Mouse (Mus musculus): ENCODE measurements around the gene Kpnb1.

Gene Kpnb1

DNA sequence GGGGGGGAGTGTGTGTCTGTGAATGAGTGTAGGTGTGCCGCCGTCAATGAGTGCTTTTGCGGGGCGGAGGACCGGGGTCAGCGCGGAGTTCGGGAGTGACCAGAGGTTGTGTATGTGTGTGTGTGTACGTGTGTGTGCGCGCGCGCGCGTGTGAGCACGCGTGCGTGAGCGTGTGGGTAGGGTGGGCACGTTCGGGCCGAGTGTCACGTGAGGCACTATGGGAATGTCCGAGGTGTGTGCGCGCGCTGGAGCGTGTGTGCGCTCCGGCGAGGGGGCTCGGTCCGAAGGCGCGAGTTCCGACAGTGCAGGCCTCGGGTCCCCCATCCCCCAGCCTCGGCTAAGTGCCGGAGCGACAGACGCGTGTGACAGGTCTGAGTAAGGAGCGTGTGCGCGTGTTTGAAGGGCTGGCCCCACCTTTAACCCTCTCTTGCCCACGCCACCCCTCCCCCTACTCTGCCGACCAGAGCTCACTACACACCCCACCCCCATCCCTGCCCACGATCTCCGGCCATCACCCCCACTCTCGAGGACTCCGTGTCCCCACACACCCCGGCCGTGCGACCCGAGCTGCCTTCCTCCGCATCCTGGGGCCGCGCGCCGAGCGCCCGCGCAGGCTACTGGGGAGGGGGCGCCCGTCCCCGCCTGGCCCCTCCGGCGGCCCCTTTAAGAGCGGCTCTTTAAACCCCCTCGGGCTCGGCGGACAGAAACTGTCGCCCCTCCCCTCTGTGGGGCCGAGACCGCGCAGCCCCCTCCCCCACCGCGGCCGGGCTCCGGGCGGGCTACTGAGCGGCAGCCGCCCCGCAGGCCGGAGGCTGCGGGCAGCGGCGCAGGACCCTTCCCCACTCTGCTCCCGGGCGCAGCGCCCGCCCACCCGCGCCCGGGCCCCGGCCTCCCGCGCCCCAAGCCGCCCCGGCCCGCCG, 37.0 kb downstream of the Kpnb1 start:
- TF ChIP-seq CTCF (conservative IDR thresholded peaks at IDR 0.05; ENCODE audit: low read length): no peak
- TF ChIP-seq NANOG (IDR thresholded peaks at IDR 0.05; ENCODE audit: borderline replicate concordance, low read length): no peak
- TF ChIP-seq POU5F1 (IDR thresholded peaks at IDR 0.05; ENCODE audit: borderline replicate concordance, low read length): no peak
- Histone ChIP-seq H3K4me3 (replicated peaks; ENCODE audit: low read length) (peak overlapping the region; percentile 89), H3K27me3 (ENCODE audit: insufficient read depth, low read length) (peaks cover 50% of the 10 kb centered on the region), H3K36me3 (ENCODE audit: insufficient read depth, low read length) (peaks cover 26% of the 10 kb centered on the region), H3K9me3 (ENCODE audit: low read length) (no peaks in the 10 kb centered on the region), H3K4me1 (replicated peaks; ENCODE audit: low read depth, low read length) (peaks cover 50% of the 10 kb centered on the region)

GRCm38 (mm10) chr11:97149995-97150410, 37.7 kb downstream of the Kpnb1 start:
- Histone ChIP-seq H3K9me3 (ENCODE audit: low read length) (no peaks in the 10 kb centered on the region), H3K36me3 (ENCODE audit: insufficient read depth, low read length) (peaks cover 24% of the 10 kb centered on the region), H3K27me3 (ENCODE audit: insufficient read depth, low read length) (peaks cover 50% of the 10 kb centered on the region), H3K4me3 (replicated peaks; ENCODE audit: low read length) (peak overlapping the region; percentile 89), H3K4me1 (replicated peaks; ENCODE audit: low read depth, low read length) (peaks cover 56% of the 10 kb centered on the region)
- TF ChIP-seq CTCF (conservative IDR thresholded peaks at IDR 0.05; ENCODE audit: low read length) (no peak), POU5F1 (IDR thresholded peaks at IDR 0.05; ENCODE audit: borderline replicate concordance, low read length) (no peak), NANOG (IDR thresholded peaks at IDR 0.05; ENCODE audit: borderline replicate concordance, low read length) (no peak)

GRCm38 (mm10) chr11:97149026-97149425, 38.7 kb downstream of the Kpnb1 start:
- H3K4me1 ChIP-seq (replicated peaks; ENCODE audit: low read depth, low read length): peaks cover 63% of the 10 kb centered on the region
- peaks cover 14% of the 10 kb centered on the region for H3K36me3 ChIP-seq (ENCODE audit: insufficient read depth, low read length)
- TF ChIP-seq NANOG (IDR thresholded peaks at IDR 0.05; ENCODE audit: borderline replicate concordance, low read length) (no peak), POU5F1 (IDR thresholded peaks at IDR 0.05; ENCODE audit: borderline replicate concordance, low read length) (no peak), CTCF (conservative IDR thresholded peaks at IDR 0.05; ENCODE audit: low read length) (no peak)
- peaks cover 56% of the 10 kb centered on the region for H3K27me3 ChIP-seq (ENCODE audit: insufficient read depth, low read length)
- H3K4me3 ChIP-seq (replicated peaks; ENCODE audit: low read length): peak overlapping the region; percentile 89
- H3K9me3 ChIP-seq (ENCODE audit: low read length): no peaks in the 10 kb centered on the region

DNA sequence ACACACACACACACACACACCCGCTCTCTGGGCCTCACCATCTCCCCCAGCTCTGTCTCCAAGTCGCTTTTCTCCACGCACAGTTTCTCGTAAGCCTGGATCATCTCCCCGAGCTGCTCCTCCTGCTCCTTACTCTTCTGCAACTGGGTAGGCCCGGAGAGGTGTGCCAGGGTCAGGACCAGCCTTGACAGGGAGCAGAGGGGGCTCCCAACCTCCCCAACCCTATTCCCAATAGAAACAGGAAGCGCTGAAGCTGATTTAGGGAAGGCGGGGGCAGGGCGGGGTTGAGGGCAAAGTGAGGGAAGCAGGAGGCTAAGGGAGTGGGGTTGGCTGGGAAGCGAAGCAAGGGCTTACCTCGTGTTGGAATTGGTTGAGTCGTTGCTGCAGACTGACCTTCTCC, 39.1 kb downstream of the Kpnb1 start:
- Histone ChIP-seq H3K36me3 (ENCODE audit: insufficient read depth, low read length) (peaks cover 10% of the 10 kb centered on the region), H3K4me1 (replicated peaks; ENCODE audit: low read depth, low read length) (peaks cover 67% of the 10 kb centered on the region), H3K9me3 (ENCODE audit: low read length) (no peaks in the 10 kb centered on the region), H3K4me3 (replicated peaks; ENCODE audit: low read length) (peak overlapping the region; percentile 89), H3K27me3 (ENCODE audit: insufficient read depth, low read length) (peaks cover 58% of the 10 kb centered on the region)
- no peak for TF ChIP-seq NANOG (IDR thresholded peaks at IDR 0.05; ENCODE audit: borderline replicate concordance, low read length)
- no peak for TF ChIP-seq POU5F1 (IDR thresholded peaks at IDR 0.05; ENCODE audit: borderline replicate concordance, low read length)
- no peak for TF ChIP-seq CTCF (conservative IDR thresholded peaks at IDR 0.05; ENCODE audit: low read length)

GRCm38 (mm10) chr11:97147333-97147732, 40.3 kb downstream of the Kpnb1 start:
- no peak for TF ChIP-seq POU5F1 (IDR thresholded peaks at IDR 0.05; ENCODE audit: borderline replicate concordance, low read length)
- no peak for TF ChIP-seq NANOG (IDR thresholded peaks at IDR 0.05; ENCODE audit: borderline replicate concordance, low read length)
- TF ChIP-seq CTCF (conservative IDR thresholded peaks at IDR 0.05; ENCODE audit: low read length): no peak
- H3K9me3 ChIP-seq (ENCODE audit: low read length): no peaks in the 10 kb centered on the region
- H3K27me3 ChIP-seq (ENCODE audit: insufficient read depth, low read length): peaks cover 53% of the 10 kb centered on the region
- H3K36me3 ChIP-seq (ENCODE audit: insufficient read depth, low read length): peaks cover 10% of the 10 kb centered on the region
- peaks cover 73% of the 10 kb centered on the region for H3K4me1 ChIP-seq (replicated peaks; ENCODE audit: low read depth, low read length)
- no peak overlapping the region for H3K4me3 ChIP-seq (replicated peaks; ENCODE audit: low read length)

GRCm38 (mm10) chr11:97146724-97147123, 41.0 kb downstream of the Kpnb1 start:
- H3K27me3 ChIP-seq (ENCODE audit: insufficient read depth, low read length): peaks cover 51% of the 10 kb centered on the region
- H3K4me3 ChIP-seq (replicated peaks; ENCODE audit: low read length): peak overlapping the region; percentile 57; the same call in 1 of the 2 replicates
- TF ChIP-seq CTCF (conservative IDR thresholded peaks at IDR 0.05; ENCODE audit: low read length) (peak; percentile 93), POU5F1 (IDR thresholded peaks at IDR 0.05; ENCODE audit: borderline replicate concordance, low read length) (no peak)
- peaks cover 10% of the 10 kb centered on the region for H3K36me3 ChIP-seq (ENCODE audit: insufficient read depth, low read length)
- peaks cover 73% of the 10 kb centered on the region for H3K4me1 ChIP-seq (replicated peaks; ENCODE audit: low read depth, low read length)
- H3K9me3 ChIP-seq (ENCODE audit: low read length): no peaks in the 10 kb centered on the region

DNA sequence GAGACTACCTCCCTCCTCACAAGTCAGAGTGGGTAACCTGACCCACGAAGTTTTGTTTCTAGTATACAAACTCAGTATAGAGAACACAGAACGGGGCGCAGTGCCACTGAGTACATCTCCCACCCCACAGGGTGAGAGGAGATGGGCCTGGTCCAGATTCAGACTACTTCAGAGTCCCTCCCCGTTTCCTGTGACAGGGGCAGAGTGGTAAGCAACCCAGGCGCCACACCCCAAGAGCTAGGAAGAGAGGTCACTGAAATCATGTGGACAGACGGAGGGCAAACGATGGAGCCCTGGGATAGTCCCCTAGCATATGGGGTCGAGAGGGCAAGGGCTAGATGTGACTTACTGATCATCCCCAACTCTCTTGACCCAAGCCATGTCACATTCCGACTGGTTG, 41.7 kb downstream of the Kpnb1 start:
- TF ChIP-seq CTCF (conservative IDR thresholded peaks at IDR 0.05; ENCODE audit: low read length): no peak
- no peak for TF ChIP-seq POU5F1 (IDR thresholded peaks at IDR 0.05; ENCODE audit: borderline replicate concordance, low read length)
- no peak for TF ChIP-seq NANOG (IDR thresholded peaks at IDR 0.05; ENCODE audit: borderline replicate concordance, low read length)
- no peaks in the 10 kb centered on the region for H3K9me3 ChIP-seq (ENCODE audit: low read length)
- peaks cover 59% of the 10 kb centered on the region for H3K27me3 ChIP-seq (ENCODE audit: insufficient read depth, low read length)
- H3K36me3 ChIP-seq (ENCODE audit: insufficient read depth, low read length): peaks cover 10% of the 10 kb centered on the region
- peak overlapping the region; percentile 57; the same call in 1 of the 2 replicates for H3K4me3 ChIP-seq (replicated peaks; ENCODE audit: low read length)
- H3K4me1 ChIP-seq (replicated peaks; ENCODE audit: low read depth, low read length): peaks cover 79% of the 10 kb centered on the region

DNA sequence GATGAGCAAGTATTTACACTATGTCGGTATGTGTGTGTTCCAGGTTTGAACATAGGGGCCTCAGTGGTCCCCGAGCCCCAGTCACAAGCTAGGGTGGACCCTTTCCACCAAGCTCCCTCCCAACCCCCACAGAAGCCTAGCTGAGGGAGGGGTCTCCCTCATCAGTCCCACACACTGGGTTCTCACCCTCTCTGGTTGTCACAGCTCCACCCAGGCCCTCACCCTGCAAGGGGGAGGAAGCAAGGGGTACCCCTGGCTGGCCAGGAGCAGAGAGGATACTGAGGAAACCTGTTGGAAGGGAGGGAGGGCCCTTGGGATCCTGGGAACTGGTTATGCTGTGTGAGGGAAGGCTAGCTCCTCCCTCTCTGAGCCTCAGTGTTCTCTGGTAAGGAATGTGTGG, 42.4 kb downstream of the Kpnb1 start:
- Histone ChIP-seq H3K9me3 (ENCODE audit: low read length) (no peaks in the 10 kb centered on the region), H3K36me3 (ENCODE audit: insufficient read depth, low read length) (peaks cover 10% of the 10 kb centered on the region), H3K27me3 (ENCODE audit: insufficient read depth, low read length) (peaks cover 64% of the 10 kb centered on the region), H3K4me3 (replicated peaks; ENCODE audit: low read length) (no peak overlapping the region), H3K4me1 (replicated peaks; ENCODE audit: low read depth, low read length) (peaks cover 86% of the 10 kb centered on the region)
- no peak for TF ChIP-seq CTCF (conservative IDR thresholded peaks at IDR 0.05; ENCODE audit: low read length)
- TF ChIP-seq NANOG (IDR thresholded peaks at IDR 0.05; ENCODE audit: borderline replicate concordance, low read length): no peak
- TF ChIP-seq POU5F1 (IDR thresholded peaks at IDR 0.05; ENCODE audit: borderline replicate concordance, low read length): no peak

Data from E14TG2a.4 (cell line).